Mouse (Mus musculus): ENCODE measurements around the gene Nup210l.
"Not testable (repeated sequence)": the region's sequence is repeated elsewhere in the genome, so short reads cannot be mapped to it uniquely, and the experiment has no call there.

Gene Nup210l

GRCm38 (mm10) chr3:90090892-90091291 lies 13.0 kb upstream of the Nup210l start:
- DNase-seq (ENCODE audit: extremely low read depth, low read depth, low spot score): no peak

GRCm38 (mm10) chr3:90094453-90094852 lies 9.5 kb upstream of the Nup210l start:
- DNase-seq (ENCODE audit: extremely low read depth, low read depth, low spot score): no peak

DNA sequence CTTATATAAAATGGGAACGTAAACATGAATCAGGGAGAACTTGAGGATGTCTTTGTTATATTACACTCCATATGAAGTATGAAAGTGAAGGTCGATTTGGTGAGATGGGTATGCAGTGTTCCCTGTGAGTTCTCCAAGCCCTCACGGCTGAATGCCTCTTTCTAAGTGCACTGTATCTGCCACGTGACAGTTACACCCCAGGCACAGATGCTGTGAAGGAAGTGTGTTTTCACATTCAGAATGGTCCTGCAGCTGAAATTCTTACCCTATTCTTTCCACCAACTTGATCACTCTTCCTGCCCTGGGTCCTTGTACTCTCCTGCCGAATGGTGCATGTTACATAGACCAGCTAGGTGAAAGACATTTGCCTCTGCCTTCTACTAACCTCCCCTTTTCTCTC lies 6.0 kb upstream of the Nup210l start:
- DNase-seq (ENCODE audit: extremely low read depth, low read depth, low spot score): no peak

- DNase-seq (ENCODE audit: extremely low read depth, low read depth, low spot score): no peak
Observed at GRCm38 (mm10) chr3:90101010-90101409, 2.9 kb upstream of the Nup210l start.

GRCm38 (mm10) chr3:90101673-90102072 lies 2.3 kb upstream of the Nup210l start:
- no peak for DNase-seq (ENCODE audit: extremely low read depth, low read depth, low spot score)

DNA sequence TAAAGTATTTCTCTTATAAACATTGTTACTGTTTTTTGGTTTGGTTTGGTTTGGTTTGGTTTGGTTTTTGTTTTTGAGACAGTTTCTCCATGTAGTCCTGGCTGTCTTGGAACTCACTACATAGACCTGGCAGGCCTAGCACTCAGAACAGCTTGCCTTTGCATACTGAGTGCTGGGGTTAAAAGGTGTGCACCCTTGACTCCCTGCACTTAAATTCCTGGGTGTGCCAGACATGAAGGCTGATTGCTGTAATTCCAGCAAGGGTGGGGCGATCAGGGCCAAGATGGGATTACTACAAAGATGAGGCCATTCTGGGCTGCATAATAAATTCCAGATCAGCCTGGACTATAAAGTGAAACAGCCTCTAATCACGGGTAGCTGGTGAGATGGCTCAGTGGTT lies 1.7 kb upstream of the Nup210l start:
- no peak for DNase-seq (ENCODE audit: extremely low read depth, low read depth, low spot score)

DNA sequence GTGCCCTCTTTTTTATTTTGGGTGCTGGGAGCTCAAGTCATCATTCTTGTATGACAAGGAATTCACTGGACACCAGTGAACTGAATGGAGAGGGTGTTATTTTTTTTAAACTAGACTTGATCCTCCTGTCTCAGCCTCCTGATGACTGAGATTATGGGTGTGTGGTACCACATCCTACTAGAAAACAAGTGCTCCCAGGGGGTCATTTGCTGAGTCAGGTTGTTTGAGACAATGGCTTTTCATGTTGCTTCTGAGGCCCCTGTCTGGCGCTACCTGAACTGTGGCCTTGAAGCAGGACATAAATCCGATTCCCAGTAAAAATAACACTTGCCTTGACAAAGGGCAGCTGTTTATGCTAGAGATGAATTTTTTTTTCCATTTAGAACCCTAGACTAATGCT lies 756 bp upstream of the Nup210l start:
- no peak for DNase-seq (ENCODE audit: extremely low read depth, low read depth, low spot score)

- DNase-seq (ENCODE audit: extremely low read depth, low read depth, low spot score): no peak
Observed at GRCm38 (mm10) chr3:90111706-90112105, 7.8 kb downstream of the Nup210l start.

DNA sequence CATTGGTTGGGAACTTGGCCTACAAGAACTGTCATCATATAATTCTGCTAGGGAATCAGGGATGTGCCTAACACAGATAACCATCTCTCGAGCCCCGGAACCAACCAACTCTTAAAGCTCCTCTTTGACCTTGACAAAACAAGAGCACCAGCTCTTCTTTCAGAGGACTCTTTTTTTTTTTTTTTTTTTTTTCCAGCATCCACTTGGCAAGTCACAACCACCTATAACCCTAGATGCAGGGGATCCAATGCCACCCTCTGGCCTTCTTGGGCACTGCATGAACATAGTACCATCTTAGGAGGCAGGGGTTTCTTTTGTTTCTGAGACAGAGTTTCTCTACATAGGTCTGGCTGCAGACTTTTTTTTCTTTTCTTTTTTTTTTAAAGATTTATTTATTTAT lies 10.4 kb downstream of the Nup210l start:
- DNase-seq (ENCODE audit: extremely low read depth, low read depth, low spot score): no peak

GRCm38 (mm10) chr3:90115526-90115925 lies 11.6 kb downstream of the Nup210l start:
- no peak for DNase-seq (ENCODE audit: extremely low read depth, low read depth, low spot score)

GRCm38 (mm10) chr3:90118132-90118790 lies 14.3 kb downstream of the Nup210l start:
- peak; percentile 2 for DNase-seq (ENCODE audit: extremely low read depth, low read depth, low spot score)

- not testable (repeated sequence) for DNase-seq (ENCODE audit: extremely low read depth, low read depth, low spot score)
Observed at GRCm38 (mm10) chr3:90122036-90122435, 18.1 kb downstream of the Nup210l start.

GRCm38 (mm10) chr3:90125710-90126109 lies 21.8 kb downstream of the Nup210l start:
- no peak for DNase-seq (ENCODE audit: extremely low read depth, low read depth, low spot score)

GRCm38 (mm10) chr3:90127881-90128280 lies 23.9 kb downstream of the Nup210l start:
- no peak for DNase-seq (ENCODE audit: extremely low read depth, low read depth, low spot score)

- DNase-seq (ENCODE audit: extremely low read depth, low read depth, low spot score): no peak
Observed at GRCm38 (mm10) chr3:90132745-90133144, 28.8 kb downstream of the Nup210l start.

DNA sequence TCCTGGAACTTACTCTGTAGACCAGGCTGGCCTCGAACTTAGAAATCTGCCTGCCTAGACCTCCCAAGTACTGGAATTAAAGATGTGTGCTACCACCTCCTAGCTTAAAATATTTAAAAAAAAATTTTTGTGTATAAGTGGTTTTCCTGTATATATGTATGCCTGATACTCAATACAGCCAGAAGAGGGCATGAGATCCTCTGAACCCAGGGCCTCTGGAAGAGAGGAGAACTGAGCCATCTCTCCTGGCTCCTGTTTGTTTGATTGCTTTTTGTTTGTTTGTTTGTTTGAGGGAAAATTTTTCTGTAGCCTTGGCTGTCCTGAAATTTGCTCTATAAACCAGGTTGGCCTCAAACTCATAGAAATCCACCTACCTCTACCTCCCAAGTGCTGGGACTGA lies 29.4 kb downstream of the Nup210l start:
- DNase-seq (ENCODE audit: extremely low read depth, low read depth, low spot score): no peak

DNA sequence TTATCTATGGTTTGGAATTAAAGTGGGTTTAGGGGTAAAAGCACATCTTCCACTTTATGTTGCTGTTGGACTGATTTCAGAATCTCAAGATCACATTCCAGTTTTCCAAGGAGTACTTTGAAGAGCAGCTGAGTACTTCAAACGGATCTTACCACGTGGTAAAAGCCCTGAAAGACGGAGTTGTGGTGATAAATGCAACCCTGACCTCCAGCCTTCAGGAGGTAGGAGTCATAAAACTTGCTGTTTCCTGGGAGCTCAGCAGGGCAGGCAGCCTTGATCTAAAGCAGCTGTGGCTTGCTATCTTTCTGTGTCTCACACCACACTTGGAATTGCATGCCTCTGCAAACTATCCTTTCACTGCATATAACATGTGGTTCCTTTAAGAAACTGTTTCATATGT lies 30.6 kb downstream of the Nup210l start:
- no peak for DNase-seq (ENCODE audit: extremely low read depth, low read depth, low spot score)

DNA sequence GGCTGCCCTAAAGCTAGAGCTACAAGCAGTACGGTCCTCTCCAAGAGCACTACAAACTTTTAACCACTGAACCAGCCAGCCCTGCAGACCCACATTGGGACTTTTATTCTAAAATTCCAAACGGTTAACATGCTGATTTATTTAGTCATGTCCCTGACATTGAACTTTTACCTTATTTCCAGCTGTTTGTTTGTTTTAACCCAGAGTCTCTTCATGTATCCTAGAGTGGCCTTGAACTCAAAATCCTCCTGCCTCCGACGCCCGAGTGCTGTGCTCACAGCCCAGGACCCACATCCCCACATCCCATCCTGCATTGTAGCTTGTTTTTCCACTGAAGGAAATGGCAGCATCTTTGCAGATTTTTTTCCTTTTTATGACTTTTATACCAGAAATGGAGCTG lies 31.1 kb downstream of the Nup210l start:
- DNase-seq (ENCODE audit: extremely low read depth, low read depth, low spot score): no peak

GRCm38 (mm10) chr3:90136660-90137059 lies 32.7 kb downstream of the Nup210l start:
- no peak for DNase-seq (ENCODE audit: extremely low read depth, low read depth, low spot score)

- DNase-seq (ENCODE audit: extremely low read depth, low read depth, low spot score): no peak
Observed at GRCm38 (mm10) chr3:90137606-90138005, 33.7 kb downstream of the Nup210l start.

GRCm38 (mm10) chr3:90139962-90140361 lies 36.0 kb downstream of the Nup210l start:
- no peak for DNase-seq (ENCODE audit: extremely low read depth, low read depth, low spot score)

DNA sequence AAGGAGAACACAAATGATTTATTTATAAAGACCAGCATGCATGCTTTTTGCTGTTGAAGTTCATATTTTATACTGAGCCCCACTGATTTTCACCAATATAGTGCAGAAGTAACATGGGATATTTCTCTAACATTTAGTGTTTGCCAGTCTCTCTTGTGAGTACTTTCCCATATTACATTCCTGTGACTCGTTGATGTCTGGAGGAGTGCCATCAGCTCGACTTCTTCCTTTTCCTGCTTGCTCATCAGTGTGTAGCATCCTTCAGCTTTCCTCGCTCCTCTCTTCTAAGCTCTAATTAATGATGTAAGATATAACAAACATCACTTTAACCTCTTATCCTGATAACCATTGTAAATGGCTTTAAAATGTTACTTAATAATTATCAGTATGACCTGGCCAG lies 41.5 kb downstream of the Nup210l start:
- DNase-seq (ENCODE audit: extremely low read depth, low read depth, low spot score): no peak

DNA sequence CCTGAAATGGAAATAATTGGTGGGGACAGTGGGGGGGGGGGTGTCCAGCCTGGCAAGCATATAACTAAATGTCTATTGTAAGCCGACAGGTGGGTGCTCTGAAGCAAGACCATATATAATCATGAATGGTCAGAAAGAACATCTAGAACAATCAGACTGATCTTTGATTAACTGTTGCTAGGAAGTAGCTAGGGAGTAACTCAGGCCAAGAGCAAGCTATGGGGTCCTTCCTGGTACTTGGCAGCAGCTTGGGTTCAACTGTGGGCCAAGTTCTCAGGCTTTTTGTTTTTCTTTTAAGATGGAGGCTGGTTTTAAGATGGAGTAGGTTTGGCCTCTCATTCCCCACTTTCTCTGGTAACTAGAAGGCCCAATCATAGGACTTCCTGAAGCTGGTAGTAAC lies 42.7 kb downstream of the Nup210l start:
- DNase-seq (ENCODE audit: extremely low read depth, low read depth, low spot score): no peak

Measured in fat pad, adult 2 months (tissue).